Mouse (Mus musculus): ENCODE data around the gene Marcks.
A peak's percentile ranks its signal among the peaks of the same experiment; 100 is the strongest.

The Marcks gene

DNA sequence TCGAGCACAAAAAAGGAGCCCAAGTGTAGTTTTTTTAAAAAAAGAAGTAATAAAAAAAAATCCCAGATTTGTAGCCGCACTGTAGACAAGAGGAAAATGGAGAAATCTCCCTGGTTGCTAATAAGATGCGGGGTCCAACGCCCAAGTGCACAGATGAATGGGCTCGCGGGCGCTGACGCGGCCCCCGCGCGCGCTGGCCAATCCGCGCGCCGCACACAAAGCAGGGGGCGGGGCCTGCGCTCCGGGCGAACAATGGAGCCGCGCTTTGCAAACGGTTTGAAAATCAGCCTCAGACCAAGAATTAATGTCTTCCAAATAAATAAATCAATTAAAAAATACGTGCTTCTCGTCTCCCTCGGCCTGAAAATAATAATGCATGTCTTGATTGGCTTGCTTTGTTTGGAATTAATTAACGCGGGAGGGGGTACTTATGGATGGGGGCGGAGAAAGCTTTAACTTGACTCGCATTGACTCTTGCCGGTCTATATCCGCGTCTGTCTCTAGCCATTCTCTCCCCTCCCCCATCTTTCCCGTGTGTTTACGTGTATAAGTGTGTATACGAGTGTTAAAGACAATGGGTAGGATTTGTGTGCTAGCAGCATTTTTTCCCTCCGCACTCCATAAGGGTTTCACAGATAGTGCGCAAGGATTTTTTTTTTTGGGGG is at the start of gene Marcks:
Marcks (minus strand) TSS at position 143 of the 665 bp plus-strand sequence.
- peak; percentile 90 for DNase-seq

DNA sequence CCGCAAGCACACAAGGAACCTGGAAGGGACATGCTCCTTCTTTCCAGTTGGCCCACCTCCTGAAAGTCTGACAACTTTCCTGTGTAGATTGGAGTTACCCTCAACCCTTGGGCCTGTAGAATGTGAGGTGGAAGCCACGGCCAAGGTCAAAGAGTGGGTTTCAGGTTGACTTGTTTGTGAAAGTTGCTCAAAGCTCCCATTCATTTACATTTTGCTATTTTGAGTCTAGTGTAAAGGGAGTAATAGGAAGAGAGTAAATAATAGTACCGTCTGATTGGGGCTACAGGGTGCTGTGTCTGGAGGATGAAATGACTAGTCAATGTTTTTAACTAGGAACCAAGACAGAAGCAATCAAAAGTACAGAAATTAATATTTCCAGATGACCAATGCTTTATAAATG is 38.4 kb upstream of the Marcks start:
- DNase-seq = no peak

DNA sequence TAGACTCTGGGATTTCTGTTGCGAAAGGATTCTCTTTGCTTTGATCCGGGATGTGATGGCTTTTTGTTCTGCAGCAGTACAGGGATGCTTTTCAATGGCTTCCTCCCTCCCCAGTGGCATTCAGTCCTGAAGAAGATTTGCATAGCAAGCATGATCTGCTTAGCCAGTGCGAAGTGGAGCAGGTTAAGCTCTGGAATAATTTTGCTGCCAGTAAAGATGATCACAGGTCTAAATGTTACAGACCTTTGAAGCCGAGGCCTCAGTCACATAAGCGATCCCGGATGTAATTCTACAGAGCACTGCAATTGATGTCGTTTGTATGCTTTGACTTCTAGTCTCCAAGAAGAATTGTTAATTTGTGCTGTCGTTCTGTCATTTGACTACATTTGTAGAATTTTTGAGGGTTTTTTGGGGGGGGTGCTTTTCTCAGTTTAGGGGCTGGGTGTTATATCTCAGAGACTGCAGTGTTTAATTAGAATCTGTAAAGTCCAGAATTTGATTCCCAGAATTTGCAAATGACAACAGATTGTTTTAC is 33.8 kb upstream of the Marcks start:
- no peak for DNase-seq

- DNase-seq = no peak
Observed at GRCm38 (mm10) chr10:37171711-37172415, 33.1 kb upstream of the Marcks start.

- DNase-seq = no peak
Observed at GRCm38 (mm10) chr10:37170878-37171277, 32.2 kb upstream of the Marcks start.

DNA sequence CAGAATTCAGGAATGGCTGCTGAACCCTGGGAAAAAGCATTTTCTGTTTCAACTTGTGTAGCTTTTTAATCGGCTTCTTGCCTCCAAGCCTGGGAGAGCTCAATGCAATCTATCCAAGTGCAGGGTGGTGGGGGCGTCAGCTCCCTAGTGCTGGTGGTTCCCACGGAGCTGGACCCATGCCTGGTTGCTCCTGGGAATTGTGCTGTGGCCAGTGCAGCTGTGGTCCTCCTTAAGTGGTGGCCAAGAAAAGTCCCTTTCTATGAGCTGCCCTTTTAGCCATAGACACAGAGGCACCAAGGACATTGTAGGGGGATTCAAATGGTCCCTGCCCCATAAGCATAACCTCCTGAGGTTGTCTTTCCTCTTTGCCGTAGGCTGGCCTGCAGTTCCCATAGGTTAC is 31.7 kb upstream of the Marcks start:
- peak; percentile 23 for DNase-seq

DNA sequence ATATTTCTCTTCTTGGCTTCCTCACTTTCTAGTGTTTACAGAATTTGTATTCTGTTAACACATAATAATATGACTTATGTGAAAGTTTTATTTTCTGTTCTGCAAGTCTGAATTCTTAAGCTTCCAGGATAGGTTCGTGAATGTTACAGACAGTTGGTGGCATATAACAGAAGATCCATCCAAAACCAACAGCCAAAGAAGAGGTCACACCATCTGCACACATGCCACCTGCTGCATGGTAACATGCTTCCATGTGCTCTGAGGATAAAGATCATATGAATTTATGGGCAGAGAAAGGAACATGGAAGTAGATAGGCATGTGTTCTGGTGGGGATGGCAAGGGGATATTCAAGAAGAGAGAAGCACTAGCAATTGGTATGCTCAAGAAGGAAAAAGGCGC is 28.8 kb upstream of the Marcks start:
- no peak for DNase-seq

GRCm38 (mm10) chr10:37159731-37160130 is 21.0 kb upstream of the Marcks start:
- no peak for DNase-seq

GRCm38 (mm10) chr10:37157156-37157555 is 18.4 kb upstream of the Marcks start:
- no peak for DNase-seq

- DNase-seq = no peak
Observed at GRCm38 (mm10) chr10:37155131-37155530, 16.4 kb upstream of the Marcks start.

- no peak for DNase-seq
Observed at GRCm38 (mm10) chr10:37151539-37152271, 13.0 kb upstream of the Marcks start.

- DNase-seq = no peak
Observed at GRCm38 (mm10) chr10:37148016-37148415, 9.3 kb upstream of the Marcks start.

GRCm38 (mm10) chr10:37145456-37145855 is 6.7 kb upstream of the Marcks start:
- no peak for DNase-seq

DNA sequence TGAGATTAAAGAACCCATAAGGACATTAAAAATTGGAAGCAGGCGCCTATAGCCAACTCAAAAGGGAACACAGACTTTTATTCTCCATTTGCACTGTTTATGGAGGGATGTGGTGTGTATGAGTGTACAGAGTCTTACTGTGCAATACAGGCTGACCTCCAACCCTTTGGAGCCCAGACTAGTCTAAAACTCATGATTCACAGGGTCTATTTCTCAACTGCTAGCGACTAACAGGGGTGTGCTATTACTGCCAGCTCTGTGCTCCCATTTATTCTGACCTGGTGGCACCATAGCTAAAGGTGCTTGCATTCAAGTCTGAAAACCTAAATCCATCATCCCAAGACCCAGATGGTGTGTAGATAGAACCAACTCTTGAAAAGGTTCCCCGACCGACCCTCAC is 2.9 kb upstream of the Marcks start:
- DNase-seq = no peak

DNA sequence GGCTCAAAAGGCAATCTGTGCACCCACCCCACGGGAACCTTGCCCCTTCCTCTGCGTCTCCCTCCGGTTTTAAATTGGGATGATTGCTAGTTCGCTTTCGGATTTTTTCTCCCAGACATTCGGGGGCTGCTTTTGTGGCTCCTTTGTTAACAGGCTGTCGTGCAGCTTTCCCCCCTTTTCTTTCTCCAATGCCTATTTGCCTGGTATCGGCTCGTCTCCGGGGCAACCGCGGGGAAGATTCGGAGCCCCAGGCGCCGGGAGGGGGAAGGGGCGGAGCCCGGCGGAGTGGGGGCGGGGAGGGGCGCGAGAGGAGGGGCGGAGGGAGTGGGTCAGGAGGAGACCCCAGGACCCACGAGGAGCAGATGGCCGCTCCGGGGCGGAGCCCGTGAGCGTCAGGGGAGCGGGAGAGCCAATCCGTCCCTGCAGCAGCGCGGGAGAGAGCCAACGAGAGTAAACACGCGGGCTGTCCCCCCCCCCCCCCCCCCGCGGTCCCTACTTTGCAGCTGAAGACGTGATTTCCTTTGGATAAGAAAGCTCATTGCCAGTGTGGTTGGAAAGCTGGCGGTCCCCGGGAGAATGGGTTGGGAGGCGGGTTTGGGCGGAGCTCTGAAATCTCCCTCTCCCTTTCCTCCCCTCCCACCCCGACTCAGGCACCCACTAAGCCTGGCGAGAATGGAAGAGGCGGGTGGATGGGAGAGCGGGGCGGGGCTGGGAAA is 2.2 kb upstream of the Marcks start:
- peak; percentile 87 for DNase-seq

DNA sequence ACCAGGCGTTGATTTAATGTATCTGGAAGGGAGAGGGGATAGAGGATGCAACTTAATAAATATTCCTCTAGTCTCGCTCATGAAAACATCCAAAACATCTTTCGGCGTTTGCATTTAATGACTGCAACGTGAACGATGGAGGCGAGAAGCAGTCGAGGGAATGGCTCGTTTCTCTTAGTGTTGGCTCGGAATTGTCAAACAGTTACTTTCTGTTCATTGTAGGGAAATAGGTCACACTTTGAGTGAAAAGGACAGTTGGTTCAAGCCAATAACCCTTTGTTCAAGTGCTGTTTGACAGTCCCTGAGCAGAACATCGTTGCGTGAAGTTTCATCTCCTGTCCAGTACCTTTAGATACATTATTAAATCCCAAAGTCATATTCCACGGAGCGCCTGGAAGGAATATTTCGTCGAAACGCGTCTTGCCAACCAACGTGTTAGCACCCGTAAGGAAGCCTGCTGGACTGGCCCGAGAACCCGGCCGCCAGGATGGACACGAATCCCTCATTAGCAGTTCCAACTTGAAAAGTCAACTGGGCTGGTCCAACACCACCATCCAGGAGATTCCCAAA is 1.5 kb upstream of the Marcks start:
- DNase-seq = peak; percentile 51

GRCm38 (mm10) chr10:37139443-37140165 is 884 bp upstream of the Marcks start:
- DNase-seq = peak; percentile 30

DNA sequence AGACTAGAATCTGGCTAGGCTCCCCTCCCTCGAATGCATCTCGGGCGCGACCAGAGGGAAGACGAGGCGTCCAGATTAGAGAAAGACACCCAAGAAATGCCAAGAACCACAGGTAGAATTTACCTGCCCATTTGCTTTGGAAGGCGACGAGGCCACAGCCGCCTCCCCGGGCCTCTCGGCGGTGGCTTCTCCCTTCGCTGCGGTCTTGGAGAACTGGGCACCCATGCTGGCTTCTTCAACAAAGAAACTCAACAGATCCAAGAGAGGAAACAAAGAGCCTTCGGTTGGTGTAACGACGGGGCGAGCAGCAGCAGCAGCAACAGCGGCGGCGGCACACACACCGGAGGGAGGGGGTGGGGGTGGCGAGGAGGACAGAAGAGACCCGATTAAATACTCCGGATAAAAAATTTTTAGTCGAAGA is 399 bp downstream of the Marcks start:
- DNase-seq = peak; percentile 36

DNA sequence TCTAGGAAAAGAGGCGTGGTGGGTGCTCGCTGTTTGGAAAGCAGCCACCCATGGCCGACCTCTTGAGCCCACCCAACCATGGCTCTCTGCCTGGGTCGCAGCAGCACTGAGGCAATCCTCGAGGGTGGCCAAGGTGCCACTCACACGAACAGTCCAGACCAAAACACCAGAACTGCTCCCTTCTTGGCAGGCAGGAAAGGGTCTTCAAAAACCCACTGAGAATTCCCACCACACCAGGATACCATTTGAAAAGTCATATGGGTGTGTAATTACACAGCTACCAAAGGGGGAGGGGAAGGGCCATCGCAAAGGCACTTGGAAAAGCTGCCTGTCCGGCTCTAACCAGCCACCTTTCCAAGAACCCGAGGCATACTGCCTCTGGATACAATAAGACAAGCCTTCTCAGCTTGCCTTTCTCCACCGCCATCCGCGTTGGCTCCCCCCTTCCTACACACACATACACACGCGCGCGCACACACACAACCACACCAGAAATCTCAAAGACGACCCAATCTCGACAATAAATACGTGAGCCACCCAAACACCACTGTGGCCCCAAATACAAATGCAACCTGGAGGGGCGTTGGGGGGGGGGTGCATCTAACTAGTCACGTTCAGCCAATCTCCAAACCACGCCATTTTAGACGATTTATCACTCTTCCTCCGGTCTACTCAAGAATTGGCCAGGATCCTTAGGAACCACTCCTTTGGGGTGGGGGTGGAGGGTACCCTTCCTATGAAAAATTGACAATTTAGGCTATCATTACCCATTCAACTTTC is 999 bp downstream of the Marcks start:
- DNase-seq = peak; percentile 55

- DNase-seq = peak; percentile 96
Observed at GRCm38 (mm10) chr10:37136981-37137518, 1.7 kb downstream of the Marcks start.

All from lung, postnatal 14 days (tissue).